Mouse (Mus musculus): Measurements from ENCODE around the gene Txk. TPM values are rescaled to one million over a fixed set of nuclear protein-coding genes. Genes with fewer than 3 reads are reported as not detected.

Txk gene
- polyA plus RNA-seq, 1 experiment from 2014 or later = 0.05 TPM

DNA sequence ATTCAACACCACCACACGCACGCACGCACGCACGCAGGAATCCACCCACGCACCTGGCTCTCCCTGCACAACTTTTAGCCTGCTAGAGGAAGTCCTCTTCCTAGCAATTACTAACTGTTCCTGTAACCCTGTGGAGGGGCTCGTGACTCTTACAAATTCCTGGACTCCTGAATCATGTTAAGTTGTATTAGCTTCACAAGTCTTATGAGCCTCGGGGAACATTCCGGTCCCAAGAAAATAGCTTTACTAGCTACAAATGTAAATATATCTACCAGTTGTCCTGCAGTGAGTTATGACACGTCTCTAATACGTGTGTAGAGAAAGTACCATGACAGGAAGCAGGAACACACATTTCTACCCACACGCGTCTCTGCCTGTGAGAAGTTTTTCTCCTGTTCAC is 43.1 kb downstream of the Txk start:
- no peak for ATAC-seq
- Histone ChIP-seq H3K9ac (no peak overlapping the region), H3K4me3 (no peak overlapping the region), H3K36me3 (no peaks in the 10 kb centered on the region), H3K4me1 (no peaks in the 10 kb centered on the region), H3K27ac (no peak overlapping the region), H3K9me3 (replicated peaks) (no peaks in the 10 kb centered on the region), H3K4me2 (no peak overlapping the region), H3K27me3 (replicated peaks) (no peaks in the 10 kb centered on the region)
- whole genome bisulfite sequencing (ENCODE audit: insufficient replicate concordance) = 76% methylated on average over 13 of the region's 13 CpGs

DNA sequence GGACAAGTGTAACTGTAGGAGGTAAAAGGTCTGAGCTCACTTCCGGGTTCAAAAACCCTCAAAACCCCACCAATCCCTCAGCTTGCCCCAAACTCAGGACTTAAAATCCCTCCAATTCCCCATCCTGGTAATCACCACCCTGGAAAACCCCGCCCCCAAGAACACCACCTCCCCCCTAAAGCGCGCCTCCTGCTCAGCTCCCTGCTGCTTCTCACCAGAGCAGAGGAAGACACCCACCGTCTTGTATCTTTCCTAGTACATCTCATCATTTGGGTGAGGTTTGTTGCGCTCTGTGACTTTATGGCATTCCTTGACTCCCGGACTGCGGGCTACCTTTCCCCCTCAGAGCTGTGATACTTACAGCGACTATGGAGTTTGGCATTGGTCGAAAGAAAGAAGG is 45.9 kb downstream of the Txk start:
- no peak overlapping the region for H3K27ac ChIP-seq
- 69% methylated on average over 10 of the region's 10 CpGs for WGBS (ENCODE audit: insufficient replicate concordance)
- H3K4me1 ChIP-seq = no peaks in the 10 kb centered on the region
- H3K9ac ChIP-seq = no peak overlapping the region
- H3K9me3 ChIP-seq (replicated peaks) = no peaks in the 10 kb centered on the region
- H3K27me3 ChIP-seq (replicated peaks) = no peaks in the 10 kb centered on the region
- no peak overlapping the region for H3K4me2 ChIP-seq
- H3K4me3 ChIP-seq = no peak overlapping the region
- ATAC-seq = no peak
- no peaks in the 10 kb centered on the region for H3K36me3 ChIP-seq

DNA sequence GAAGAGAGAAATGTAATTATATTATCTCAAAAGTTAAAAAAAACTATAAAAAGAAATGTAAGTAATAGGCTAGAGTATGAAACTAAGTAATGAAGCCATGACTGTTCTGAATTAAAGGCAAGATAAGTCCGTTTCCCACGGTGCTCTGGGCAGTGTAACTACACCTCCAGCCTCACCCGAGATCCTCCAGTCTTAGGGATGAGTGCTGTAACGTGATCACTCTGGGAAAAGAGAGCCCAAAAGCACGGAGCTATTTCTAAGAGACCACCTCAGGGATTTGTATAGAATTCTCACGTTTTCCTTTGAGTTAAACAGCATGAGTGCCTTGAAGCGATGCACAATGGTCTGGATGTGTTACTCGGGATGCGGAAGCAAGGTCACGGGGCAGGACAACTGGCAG is 46.5 kb downstream of the Txk start:
- ATAC-seq = no peak
- H3K4me3 ChIP-seq = no peak overlapping the region
- no peaks in the 10 kb centered on the region for H3K27me3 ChIP-seq (replicated peaks)
- no peak overlapping the region for H3K9ac ChIP-seq
- H3K9me3 ChIP-seq (replicated peaks) = no peaks in the 10 kb centered on the region
- H3K4me1 ChIP-seq = no peaks in the 10 kb centered on the region
- no peak overlapping the region for H3K27ac ChIP-seq
- H3K36me3 ChIP-seq = no peaks in the 10 kb centered on the region
- 59% methylated on average over 10 of the region's 10 CpGs for WGBS (ENCODE audit: insufficient replicate concordance)
- H3K4me2 ChIP-seq = no peak overlapping the region

DNA sequence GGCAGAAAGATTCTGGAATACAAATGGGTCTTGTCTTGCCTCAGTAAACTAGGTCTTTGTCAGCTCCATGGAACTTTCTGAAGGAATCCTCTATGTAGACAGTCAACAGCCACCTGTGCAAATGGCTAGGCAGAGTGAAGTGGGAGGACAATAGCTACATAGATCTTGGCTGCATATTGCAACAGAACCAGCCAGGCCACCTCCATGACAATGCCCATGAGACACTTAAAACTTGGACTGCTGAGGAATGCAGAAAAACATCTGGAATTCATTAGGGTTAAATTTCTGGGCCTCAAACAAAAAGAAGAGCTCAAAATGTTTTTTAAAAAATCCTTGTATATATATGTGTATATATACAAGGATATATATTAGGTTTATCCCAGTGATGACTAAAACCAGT is 50.4 kb downstream of the Txk start:
- H3K36me3 ChIP-seq = no peaks in the 10 kb centered on the region
- H3K9ac ChIP-seq = no peak overlapping the region
- no peaks in the 10 kb centered on the region for H3K27me3 ChIP-seq (replicated peaks)

DNA sequence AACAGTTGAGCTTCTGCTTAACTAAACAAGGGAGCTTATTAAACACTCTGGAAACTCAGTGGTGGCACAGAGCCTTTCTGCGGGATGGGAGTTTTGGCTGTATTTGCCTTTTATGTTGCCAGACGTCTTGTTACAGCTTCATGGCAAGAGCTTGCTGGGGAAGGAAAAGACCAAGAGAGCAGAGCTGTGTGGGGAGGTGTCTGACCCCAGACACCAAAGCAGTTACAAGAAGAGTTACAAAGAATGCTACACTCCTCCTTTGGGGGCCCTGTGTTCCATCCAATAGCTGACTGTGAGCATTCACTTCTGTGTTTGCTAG is 53.1 kb downstream of the Txk start:
- ATAC-seq = no peak
- Histone ChIP-seq H3K9me3 (replicated peaks) (no peaks in the 10 kb centered on the region), H3K4me2 (no peak overlapping the region), H3K4me3 (no peak overlapping the region), H3K27me3 (replicated peaks) (no peaks in the 10 kb centered on the region), H3K36me3 (no peaks in the 10 kb centered on the region), H3K27ac (no peak overlapping the region), H3K9ac (no peak overlapping the region), H3K4me1 (no peaks in the 10 kb centered on the region)
- 61% methylated on average over 2 of the region's 2 CpGs for WGBS (ENCODE audit: insufficient replicate concordance)

More for the DNA sequence above, 50.4 kb downstream of the Txk start:
- Histone ChIP-seq H3K9me3 (replicated peaks) (no peaks in the 10 kb centered on the region), H3K4me2 (no peak overlapping the region), H3K27ac (no peak overlapping the region), H3K4me1 (no peaks in the 10 kb centered on the region), H3K4me3 (no peak overlapping the region)
- ATAC-seq = no peak

DNA sequence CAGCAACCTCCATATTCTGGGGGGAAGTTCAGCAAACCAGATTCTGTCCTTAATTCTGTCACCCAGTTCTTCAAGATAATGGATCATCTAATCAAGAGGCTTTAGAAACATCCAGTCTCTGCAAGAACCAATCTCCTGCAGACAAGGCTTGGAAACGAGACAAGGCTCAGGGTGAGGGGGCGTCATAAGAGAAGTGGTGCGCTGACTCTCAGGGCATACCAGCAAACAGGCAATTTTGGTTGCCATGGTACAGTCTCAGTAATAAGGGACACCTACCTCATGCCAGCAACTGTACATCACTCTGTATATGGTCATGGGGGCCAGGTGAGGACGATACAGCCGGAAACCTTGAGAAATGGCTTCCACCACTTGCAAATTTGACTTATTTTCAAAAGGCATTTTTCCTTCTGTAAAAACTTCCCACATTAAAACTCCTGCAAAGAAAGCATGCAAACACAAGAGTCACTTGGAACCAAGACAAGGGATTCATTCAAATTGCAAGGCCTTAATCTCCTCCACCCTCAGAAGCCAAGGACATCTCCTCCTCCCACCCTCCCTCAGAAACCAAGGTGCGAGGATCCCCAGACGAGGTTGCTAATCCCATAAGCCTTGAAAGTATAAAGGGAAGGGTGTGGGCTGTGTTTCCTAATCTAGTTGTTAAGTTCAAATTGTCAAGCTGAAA is 53.6 kb downstream of the Txk start:
- Histone ChIP-seq H3K4me3 (no peak overlapping the region), H3K9ac (no peak overlapping the region), H3K27ac (no peak overlapping the region), H3K27me3 (replicated peaks) (no peaks in the 10 kb centered on the region), H3K4me1 (no peaks in the 10 kb centered on the region), H3K9me3 (replicated peaks) (no peaks in the 10 kb centered on the region), H3K4me2 (no peak overlapping the region), H3K36me3 (no peaks in the 10 kb centered on the region)
- ATAC-seq = no peak
- 57% methylated on average over 7 of the region's 7 CpGs for WGBS (ENCODE audit: insufficient replicate concordance)

DNA sequence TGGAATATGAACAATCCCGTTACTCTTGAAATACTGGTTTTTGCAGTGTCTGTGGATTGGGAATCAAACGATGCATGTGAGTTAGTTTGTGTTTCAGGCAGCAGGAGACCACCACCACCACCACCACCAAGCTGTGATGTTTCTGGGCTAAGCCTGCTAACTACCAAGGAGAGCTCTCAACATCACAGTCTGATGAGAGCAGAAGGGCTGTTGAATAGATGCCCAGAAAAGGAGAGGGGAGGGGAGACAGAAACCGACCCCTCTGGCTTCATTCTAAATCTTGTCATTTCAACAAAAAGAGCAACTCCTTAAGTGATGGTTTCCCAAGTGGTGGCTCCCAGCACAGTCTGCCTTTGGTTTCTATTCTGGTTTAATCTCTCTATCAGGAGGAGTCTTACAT is 54.2 kb downstream of the Txk start:
- H3K4me2 ChIP-seq = no peak overlapping the region
- WGBS (ENCODE audit: insufficient replicate concordance) = 60% methylated on average over 3 of the region's 3 CpGs
- ATAC-seq = no peak
- H3K4me3 ChIP-seq = no peak overlapping the region
- H3K36me3 ChIP-seq = no peaks in the 10 kb centered on the region
- H3K27ac ChIP-seq = no peak overlapping the region
- H3K4me1 ChIP-seq = no peaks in the 10 kb centered on the region
- no peaks in the 10 kb centered on the region for H3K27me3 ChIP-seq (replicated peaks)
- H3K9ac ChIP-seq = no peak overlapping the region
- H3K9me3 ChIP-seq (replicated peaks) = no peaks in the 10 kb centered on the region

DNA sequence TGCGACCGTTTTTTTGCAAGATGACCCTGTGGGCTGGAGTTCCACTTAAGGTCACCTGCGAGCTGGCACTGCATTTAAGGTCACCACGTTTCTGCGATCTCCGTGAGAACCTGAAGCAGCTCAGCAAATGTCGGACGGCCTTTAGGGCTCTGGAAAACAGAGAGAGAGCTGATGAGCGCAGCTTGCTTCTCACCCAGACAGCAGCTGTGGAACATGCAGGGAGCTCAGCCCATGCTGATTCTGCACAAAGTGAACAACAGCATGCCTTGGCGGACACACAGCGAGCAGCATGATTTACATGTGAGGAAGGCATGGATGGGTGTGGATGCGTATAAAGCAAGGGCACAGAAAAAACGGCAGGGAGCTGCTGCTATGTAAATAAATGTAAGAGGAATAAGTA is 56.1 kb downstream of the Txk start:
- no peak overlapping the region for H3K4me2 ChIP-seq
- no peak for ATAC-seq
- 77% methylated on average over 13 of the region's 13 CpGs for WGBS (ENCODE audit: insufficient replicate concordance)

DNA sequence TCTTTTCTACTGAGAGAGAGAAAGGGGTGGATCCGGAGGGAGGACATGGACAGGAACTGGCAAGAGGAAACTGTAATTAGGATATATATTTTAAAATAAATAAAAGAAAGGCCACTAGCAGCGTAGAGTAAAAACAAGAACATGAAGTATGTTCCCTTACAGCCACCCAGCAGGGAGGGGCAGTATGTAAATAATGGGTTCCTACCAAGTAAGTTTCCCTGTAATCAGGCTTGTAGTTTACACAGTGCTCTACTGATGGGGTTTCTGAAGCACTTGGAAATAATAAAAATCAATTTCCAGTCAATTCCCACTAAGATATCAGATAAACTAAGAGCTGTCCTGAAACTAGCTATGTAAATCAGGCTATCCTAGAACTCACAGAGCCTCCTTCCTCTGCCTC is 57.9 kb downstream of the Txk start:
- ATAC-seq = no peak
- H3K4me2 ChIP-seq = no peak overlapping the region
- 75% methylated on average over 2 of the region's 2 CpGs for WGBS (ENCODE audit: insufficient replicate concordance)
- H3K27ac ChIP-seq = no peak overlapping the region
- H3K27me3 ChIP-seq (replicated peaks) = no peaks in the 10 kb centered on the region
- H3K9me3 ChIP-seq (replicated peaks) = no peaks in the 10 kb centered on the region
- H3K36me3 ChIP-seq = no peaks in the 10 kb centered on the region
- H3K4me1 ChIP-seq = no peaks in the 10 kb centered on the region
- no peak overlapping the region for H3K9ac ChIP-seq
- no peak overlapping the region for H3K4me3 ChIP-seq

More for the DNA sequence above, 56.1 kb downstream of the Txk start:
- H3K27me3 ChIP-seq (replicated peaks) = no peaks in the 10 kb centered on the region
- H3K4me1 ChIP-seq = no peaks in the 10 kb centered on the region
- H3K9me3 ChIP-seq (replicated peaks) = no peaks in the 10 kb centered on the region
- H3K4me3 ChIP-seq = no peak overlapping the region
- no peak overlapping the region for H3K9ac ChIP-seq
- H3K27ac ChIP-seq = no peak overlapping the region
- no peaks in the 10 kb centered on the region for H3K36me3 ChIP-seq

DNA sequence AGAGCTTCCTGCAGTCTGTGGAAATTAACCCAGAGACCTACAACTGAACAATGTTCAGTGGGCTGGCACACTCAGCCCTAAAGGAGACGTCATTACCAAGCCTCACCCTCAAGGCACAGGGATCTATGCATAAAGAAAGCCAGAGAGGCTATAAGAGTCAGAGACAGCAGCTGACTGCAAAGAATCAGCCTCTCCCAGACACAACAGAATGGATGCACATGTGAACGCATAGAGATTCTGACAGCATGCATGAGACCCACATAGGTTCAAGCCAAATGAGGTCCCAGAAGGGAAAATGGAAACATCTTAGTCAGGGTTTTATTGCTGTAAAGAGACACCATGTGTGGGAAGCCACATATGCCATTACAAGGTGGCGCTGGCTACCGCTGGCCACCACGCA is 62.1 kb downstream of the Txk start:
- Histone ChIP-seq H3K36me3 (no peaks in the 10 kb centered on the region), H3K9me3 (replicated peaks) (no peaks in the 10 kb centered on the region), H3K4me3 (no peak overlapping the region), H3K4me2 (no peak overlapping the region), H3K4me1 (no peaks in the 10 kb centered on the region), H3K9ac (no peak overlapping the region), H3K27me3 (replicated peaks) (no peaks in the 10 kb centered on the region), H3K27ac (no peak overlapping the region)
- 84% methylated on average over 5 of the region's 5 CpGs for WGBS (ENCODE audit: insufficient replicate concordance)
- ATAC-seq = no peak

DNA sequence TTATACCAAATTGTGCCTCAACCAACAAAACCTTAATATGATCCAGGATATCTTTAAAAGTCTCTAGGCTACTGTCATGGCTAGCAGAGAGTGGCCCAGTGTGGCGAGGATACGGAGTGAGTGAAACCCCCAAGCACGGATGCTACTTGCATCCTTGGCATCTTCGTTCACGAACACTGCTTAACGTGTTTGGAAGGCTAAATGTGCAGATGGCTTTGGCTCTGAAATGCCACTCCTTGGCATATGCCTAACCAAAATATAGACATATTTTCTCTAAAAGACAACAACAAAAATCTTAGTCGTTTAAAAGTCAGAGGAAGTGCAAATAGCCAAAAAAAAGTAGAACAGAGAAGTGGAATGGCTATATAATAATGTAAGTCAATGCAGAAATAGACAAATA is 63.0 kb downstream of the Txk start:
- Histone ChIP-seq H3K36me3 (no peaks in the 10 kb centered on the region), H3K27me3 (replicated peaks) (no peaks in the 10 kb centered on the region), H3K9me3 (replicated peaks) (no peaks in the 10 kb centered on the region), H3K9ac (no peak overlapping the region), H3K27ac (no peak overlapping the region), H3K4me3 (no peak overlapping the region), H3K4me2 (no peak overlapping the region), H3K4me1 (no peaks in the 10 kb centered on the region)
- 77% methylated on average over 7 of the region's 7 CpGs for WGBS (ENCODE audit: insufficient replicate concordance)
- no peak for ATAC-seq

DNA sequence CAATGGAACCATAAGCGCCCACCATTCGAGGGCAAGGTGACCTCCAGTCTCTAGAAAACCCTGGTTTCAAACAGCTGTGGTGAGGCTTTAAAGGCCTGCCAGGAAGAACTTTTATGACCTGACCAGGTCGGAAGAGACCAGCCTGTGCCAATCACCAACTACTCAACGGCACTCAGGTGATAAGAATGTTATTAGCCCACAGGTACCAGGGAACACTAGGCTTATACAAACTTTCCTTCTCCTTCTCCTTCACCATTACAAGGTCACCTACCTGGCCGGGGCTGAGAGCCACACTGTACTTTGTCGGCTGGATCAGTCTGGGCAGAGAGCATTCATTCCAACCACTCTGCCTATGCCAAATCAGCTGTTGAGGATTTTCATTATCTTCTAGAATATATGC is 71.1 kb downstream of the Txk start:
- Histone ChIP-seq H3K9ac (no peak overlapping the region), H3K27me3 (replicated peaks) (no peaks in the 10 kb centered on the region), H3K36me3 (no peaks in the 10 kb centered on the region), H3K4me3 (no peak overlapping the region), H3K9me3 (replicated peaks) (no peaks in the 10 kb centered on the region), H3K27ac (no peak overlapping the region), H3K4me2 (no peak overlapping the region), H3K4me1 (no peaks in the 10 kb centered on the region)
- ATAC-seq = no peak
- WGBS (ENCODE audit: insufficient replicate concordance) = 67% methylated on average over 6 of the region's 6 CpGs

DNA sequence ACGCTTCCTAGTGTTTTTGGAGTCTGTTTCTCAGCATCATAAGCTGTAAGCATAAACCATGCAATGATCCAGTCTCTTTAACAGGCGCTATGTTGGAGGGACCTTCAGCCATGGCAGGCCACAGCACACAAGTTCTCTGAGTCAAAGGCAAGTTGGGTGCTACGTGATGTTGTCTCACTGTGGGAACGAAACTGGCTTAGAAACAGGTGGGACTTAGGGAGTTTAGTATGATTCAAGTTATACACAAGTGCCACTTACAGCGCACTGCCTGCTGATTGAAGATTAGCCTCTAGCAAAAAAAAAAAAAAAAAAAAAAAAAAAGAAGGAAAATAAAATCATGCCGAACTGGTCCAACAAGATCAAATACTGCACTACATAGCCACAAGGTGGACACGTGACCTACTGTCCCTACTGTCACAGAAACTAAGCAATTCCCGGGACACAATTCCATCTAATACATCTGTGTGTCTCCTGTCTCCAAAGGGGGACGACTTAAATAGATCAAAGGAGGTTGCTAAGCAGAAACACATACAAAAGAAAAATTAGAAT is 77.5 kb downstream of the Txk start:
- Histone ChIP-seq H3K27me3 (replicated peaks) (no peaks in the 10 kb centered on the region), H3K9ac (no peak overlapping the region), H3K27ac (no peak overlapping the region), H3K9me3 (replicated peaks) (no peaks in the 10 kb centered on the region), H3K4me2 (no peak overlapping the region), H3K4me3 (no peak overlapping the region), H3K4me1 (no peaks in the 10 kb centered on the region), H3K36me3 (no peaks in the 10 kb centered on the region)
- WGBS (ENCODE audit: insufficient replicate concordance) = 74% methylated on average over 9 of the region's 9 CpGs
- no peak for ATAC-seq

All from liver, embryonic 12.5 days (tissue).